Mouse (Mus musculus) liver, embryonic 14.5 days (tissue): ENCODE results near the gene Vapb. TPM values are rescaled to one million over a fixed set of nuclear protein-coding genes. Genes with fewer than 3 reads are reported as not detected.
A peak's percentile ranks its signal among the peaks of the same experiment; 100 is the strongest.

Source experiments
- ATAC-seq: fragments of 200-750 bp; cut with Nextera tagmentation; 2 replicates; pipeline ENCODE4 v1.8.0; 2017; ENCODE audit warnings: moderate number of reproducible peaks, mild to moderate bottlenecking, moderate library complexity; ENCODE audit not compliant: insufficient read depth
- DNase-seq, 3 experiments: peaks; one replicate each; pipeline ENCODE4 v3.0.0-alpha.2; 2012 to 2013; ENCODE audit warnings: low read depth in 3 of 3, low spot score in 3 of 3
- H3K27ac ChIP-seq: fragments of 300-500 bp; sonication (generic); 2 replicates; pipeline ENCODE4 v1.5.1; 2014; ENCODE audit warnings: moderate library complexity, mild to moderate bottlenecking, control low read depth, inconsistent platforms
- H3K27me3 ChIP-seq: fragments of 300-500 bp; sonication (generic); 2 replicates; pipeline ENCODE4 v1.6.1; 2014; ENCODE audit warnings: mild to moderate bottlenecking, low read length, moderate library complexity; ENCODE audit not compliant: control insufficient read depth, insufficient read depth
- H3K36me3 ChIP-seq: fragments of 300-500 bp; sonication (generic); replicated peaks from 2 replicates; pipeline ENCODE4 v1.6.1; 2014; ENCODE audit warnings: low read depth; ENCODE audit not compliant: control insufficient read depth, insufficient read depth
- H3K4me1 ChIP-seq, 2 experiments: fragments of 200-500 bp in 1 of 2; fragments of 300-500 bp in 1 of 2; sonication (generic) in 1 of 2; replicated peaks; 2 replicates each; pipeline ENCODE4 v1.6.1; 2012 to 2014; ENCODE audit warnings: antibody characterized with exemption in 1 of 2, inconsistent platforms in 1 of 2, low read length in 1 of 2; ENCODE audit not compliant: control insufficient read depth in 2 of 2, insufficient read depth in 2 of 2
- H3K4me2 ChIP-seq: fragments of 300-500 bp; sonication (generic); 2 replicates; pipeline ENCODE4 v1.6.1; 2014; ENCODE audit warnings: low read depth, mild to moderate bottlenecking, control low read depth, moderate library complexity
- H3K4me3 ChIP-seq, 2 experiments: fragments of 200-500 bp in 1 of 2; fragments of 300-500 bp in 1 of 2; sonication (generic) in 1 of 2; 2 replicates each; pipeline ENCODE4 v1.5.1; 2012 to 2014; ENCODE audit warnings: low read depth in 2 of 2, low read length in 2 of 2, mild to moderate bottlenecking in 2 of 2, control low read depth in 1 of 2, inconsistent platforms in 1 of 2, moderate library complexity in 1 of 2; ENCODE audit not compliant: insufficient read depth in 1 of 2
- H3K9ac ChIP-seq: fragments of 300-500 bp; sonication (generic); replicated peaks from 2 replicates; pipeline ENCODE4 v1.6.1; 2014; ENCODE audit warnings: mild to moderate bottlenecking, control low read depth, moderate library complexity
- H3K9me3 ChIP-seq: fragments of 300-500 bp; sonication (generic); 2 replicates; pipeline ENCODE4 v1.6.1; 2016; ENCODE audit warnings: low read length, mixed read lengths; ENCODE audit not compliant: control insufficient read depth
- CTCF ChIP-seq: IDR thresholded peaks from 2 replicates; pipeline ENCODE4 v1.5.1; 2016; ENCODE audit warnings: antibody characterized with exemption, low read depth, control low read depth
- EP300 ChIP-seq: IDR thresholded peaks from 2 replicates; pipeline ENCODE4 v1.6.1; 2016; ENCODE audit warnings: antibody characterized with exemption, low read depth
- WGBS: fragments of 180-500 bp; shearing (Covaris S2); extraction: QIAGEN DNeasy Blood & Tissue Kit; methylation state at CpG from one replicate; pipeline ENCODE4 v1.1.7; 2014; ENCODE audit not compliant: insufficient replicate concordance; 5-methylcytosine and 5-hydroxymethylcytosine counted together
- polyA plus RNA-seq, 2 experiments: library from polyadenylated mRNA; depleted of rRNA in 1 of 2; stranded (reverse) in 1 of 2; unstranded in 1 of 2; fragments of >200 nt; fragmentation: Nextera tagmentation in 1 of 2; extraction: Ambion mirVana in 1 of 2; gene quantifications; 2 replicates each; pipeline versions ENCODE4 v1.2.1 to v1.2.3; 2012 to 2014

Vapb gene
- polyA plus RNA-seq (2012; rRNA removed) (3.8 and 8.3 TPM in 2 replicates), polyA plus RNA-seq (2014; fragmentation: Nextera tagmentation; extraction: Ambion mirVana) (4.2 and 5.8 TPM in 2 replicates)

DNA sequence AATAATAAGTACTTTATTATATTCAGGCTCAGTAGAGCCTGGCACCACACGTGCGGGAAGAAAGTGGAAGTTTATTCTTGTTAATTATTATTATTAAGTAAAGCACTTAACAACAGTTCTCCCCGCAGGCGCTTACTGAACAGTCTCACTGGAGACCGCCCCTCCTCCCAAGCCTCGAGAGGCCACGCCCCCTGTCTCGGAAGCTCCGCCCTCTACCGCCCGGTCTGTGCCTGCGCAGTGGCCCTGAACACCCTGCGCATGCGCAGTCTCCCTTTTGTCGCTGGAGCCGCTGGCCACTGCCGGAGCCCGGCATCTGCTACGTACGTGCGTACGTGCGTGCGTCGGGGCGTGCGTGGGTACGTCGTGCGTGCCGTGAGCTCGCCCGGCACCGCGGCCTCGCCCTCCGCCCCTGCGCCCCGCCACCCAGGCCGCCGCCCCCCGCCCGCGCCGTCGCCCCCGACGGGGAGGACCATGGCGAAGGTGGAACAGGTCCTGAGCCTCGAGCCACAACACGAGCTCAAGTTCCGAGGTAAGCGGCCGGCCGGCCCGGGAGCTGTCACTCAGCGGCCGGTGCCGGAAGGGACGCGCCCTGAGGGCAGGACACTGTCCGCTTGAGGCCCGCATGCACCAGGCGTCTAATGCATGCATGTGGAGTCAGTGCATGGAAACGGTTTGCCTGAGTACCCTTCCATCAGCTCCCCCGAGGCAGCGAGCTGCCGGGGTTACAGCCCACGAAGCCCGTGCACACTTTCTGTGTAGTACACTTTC, at the start of gene Vapb:
Gene Vapb (plus strand): TSS at position 290 of the 768 bp plus-strand sequence.
- no peaks in the 10 kb centered on the region for H3K27me3 ChIP-seq
- DNase-seq (peak; percentile 91 to 93 (median 93)), ATAC-seq (peak; percentile 97)
- peak within 1 kb of the TSS; percentile 83 for H3K4me2 ChIP-seq
- H3K9me3 ChIP-seq = no peaks in the 10 kb centered on the region
- H3K36me3 ChIP-seq = no peaks in the 10 kb centered on the region
- peak within 1 kb of the TSS; percentile 80 for H3K9ac ChIP-seq
- WGBS = under 1% methylated on average over 66 of the region's 70 CpGs
- peaks cover 8 to 22% of the 10 kb centered on the region in 2 experiments for H3K4me1 ChIP-seq
- TF ChIP-seq CTCF (peak; percentile 49), EP300 (no peak)
- H3K4me3 ChIP-seq = peak within 1 kb of the TSS; percentile 71 to 83
- H3K27ac ChIP-seq = no peak within 1 kb of the TSS; the same call in 1 of the 2 replicates

DNA sequence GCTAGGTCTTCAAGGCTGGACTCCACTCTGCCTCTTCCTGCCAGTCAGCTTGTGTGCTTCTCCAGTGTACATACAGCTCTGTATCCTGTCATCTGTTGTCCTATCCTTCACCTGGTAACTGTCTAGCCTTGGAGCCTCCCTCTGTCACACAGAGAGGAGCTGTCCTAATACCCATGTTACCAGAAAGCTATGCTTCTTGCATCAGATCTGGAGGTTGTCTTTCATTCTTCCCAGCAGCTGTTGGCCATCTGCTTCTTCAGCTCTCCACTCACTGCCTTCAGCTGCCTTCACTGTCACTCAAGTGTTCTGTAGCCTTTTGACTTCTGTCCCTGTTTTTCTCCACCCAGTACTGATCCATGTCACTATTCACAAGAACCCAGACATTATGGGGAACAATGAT, 47.5 kb upstream of the Vapb start:
- no peak for DNase-seq
- Histone ChIP-seq H3K4me3 (no peak overlapping the region), H3K9me3 (no peaks in the 10 kb centered on the region), H3K36me3 (no peaks in the 10 kb centered on the region; the same call in 1 of the 2 replicates), H3K4me2 (no peak overlapping the region), H3K4me1 (no peaks in the 10 kb centered on the region; a peak in 1 of 4 replicates), H3K27ac (no peak overlapping the region), H3K27me3 (no peaks in the 10 kb centered on the region), H3K9ac (no peak overlapping the region)
- TF ChIP-seq EP300 (no peak), CTCF (no peak)
- no peak for ATAC-seq

DNA sequence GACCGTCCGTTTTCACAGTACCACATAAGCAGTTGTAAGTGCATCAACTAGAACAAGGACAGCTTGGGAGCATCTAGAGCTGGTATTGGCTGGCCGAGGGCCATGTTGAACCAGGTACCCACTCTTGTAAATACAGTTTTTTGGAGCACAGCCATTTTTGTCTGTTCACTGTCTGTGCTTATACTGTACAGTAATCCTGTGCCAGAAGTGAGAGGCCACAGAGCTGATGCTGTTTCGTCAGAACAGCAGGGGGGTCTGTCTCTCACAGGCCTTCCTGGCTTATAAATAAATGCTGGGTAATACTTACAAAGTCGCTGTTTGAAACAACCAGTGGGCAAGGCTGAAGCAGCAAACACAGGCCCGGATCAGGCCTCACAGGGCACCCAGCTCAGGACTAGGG, 45.6 kb upstream of the Vapb start:
- Histone ChIP-seq H3K27me3 (no peaks in the 10 kb centered on the region), H3K4me2 (no peak overlapping the region), H3K9me3 (no peaks in the 10 kb centered on the region), H3K4me1 (no peaks in the 10 kb centered on the region), H3K9ac (no peak overlapping the region), H3K27ac (no peak overlapping the region), H3K4me3 (no peak overlapping the region), H3K36me3 (peaks cover 14% of the 10 kb centered on the region)
- no peak for TF ChIP-seq EP300
- no peak for TF ChIP-seq CTCF
- no peak for DNase-seq
- no peak for ATAC-seq
- WGBS = 77% methylated on average over 6 of the region's 6 CpGs

DNA sequence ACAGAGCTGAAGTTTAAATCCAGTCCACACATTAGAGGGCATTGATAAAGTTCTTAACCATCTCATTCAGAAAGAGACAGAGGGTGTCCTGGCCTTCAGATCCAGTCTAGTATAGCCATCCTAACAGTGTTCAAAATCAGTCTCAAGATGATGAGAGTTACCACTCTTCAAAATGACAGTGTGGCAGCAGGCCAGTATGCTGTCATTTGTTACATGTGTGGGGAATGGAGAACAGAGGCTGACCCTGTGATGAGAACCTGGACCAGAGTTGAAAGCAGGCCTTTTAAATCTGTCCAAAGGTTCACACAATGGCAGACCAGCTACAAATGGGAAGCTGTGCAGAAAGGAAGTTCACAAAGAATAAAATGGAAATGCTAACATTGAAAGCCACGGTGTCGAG, 44.6 kb upstream of the Vapb start:
- peaks cover 14% of the 10 kb centered on the region for H3K36me3 ChIP-seq

DNA sequence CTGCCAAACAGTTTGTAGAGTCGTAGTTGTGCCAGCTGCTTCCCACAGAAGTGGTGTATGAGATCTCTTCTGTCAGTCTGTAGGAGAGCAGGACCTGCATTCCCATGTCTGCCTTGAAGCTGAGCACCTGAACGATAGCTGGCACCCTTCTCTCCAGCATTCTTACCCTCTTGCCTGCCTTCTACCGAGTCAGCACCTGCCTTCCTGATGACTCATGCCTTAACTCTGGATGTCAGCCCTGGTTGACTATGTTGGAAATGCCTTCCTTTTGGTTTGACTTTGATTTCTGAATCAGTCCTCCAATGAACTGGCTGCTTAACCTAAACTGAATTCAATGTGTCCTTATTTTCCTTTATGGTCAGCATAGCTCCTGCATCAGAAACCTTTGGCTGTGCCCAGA, 38.5 kb upstream of the Vapb start:
- Histone ChIP-seq H3K9me3 (no peaks in the 10 kb centered on the region), H3K27ac (no peak overlapping the region), H3K36me3 (peaks cover 26% of the 10 kb centered on the region), H3K4me2 (no peak overlapping the region), H3K27me3 (no peaks in the 10 kb centered on the region), H3K9ac (no peak overlapping the region), H3K4me3 (no peak overlapping the region), H3K4me1 (no peaks in the 10 kb centered on the region)
- WGBS = 81% methylated on average over 3 of the region's 3 CpGs
- TF ChIP-seq CTCF = no peak
- TF ChIP-seq EP300 = no peak
- no peak for ATAC-seq
- no peak for DNase-seq

More for the DNA sequence above, 44.6 kb upstream of the Vapb start:
- Histone ChIP-seq H3K9me3 (no peaks in the 10 kb centered on the region), H3K27ac (no peak overlapping the region), H3K9ac (no peak overlapping the region), H3K4me2 (no peak overlapping the region), H3K27me3 (no peaks in the 10 kb centered on the region), H3K4me3 (no peak overlapping the region), H3K4me1 (no peaks in the 10 kb centered on the region)
- no peak for DNase-seq
- TF ChIP-seq CTCF = no peak
- 75% methylated on average over 2 of the region's 2 CpGs for WGBS
- ATAC-seq = no peak
